19 mouse cellular contexts compared by ENCODE assay signal in genomic region chr1:87648657-87649056, GRCm38 (mm10). TPM values are rescaled to one million over a fixed set of nuclear protein-coding genes. Genes with fewer than 3 reads are reported as not detected.
A peak's percentile ranks its signal among the peaks of the same experiment; 100 is the strongest.
DNase-seq lines count a peak whose midpoint lies in the region; ATAC-seq and TF ChIP-seq lines count a peak whose summit lies in the region.
"Had no signal": no experiment of that assay in that cellular context is flagged by ENCODE, and none has a peak within 500 bp of the region (broad histone marks: within the 10 kb centered on the region; RNA-seq: fewer than 3 reads in every experiment).

No protein-coding gene starts in this region.

- H3K27me3 ChIP-seq in liver, embryonic 11.5 days (replicated peaks; ENCODE audit: control insufficient read depth, insufficient read depth, low read length) = no peaks in the 10 kb centered on the region
- H3K27me3 ChIP-seq in liver, embryonic 16.5 days (ENCODE audit: control insufficient read depth, insufficient read depth, low read depth, low read length) = no peaks in the 10 kb centered on the region
- no peaks in the 10 kb centered on the region for H3K27me3 ChIP-seq in midbrain, embryonic 11.5 days (ENCODE audit: control insufficient read depth, insufficient read depth, low read length)
- no peaks in the 10 kb centered on the region for H3K27me3 ChIP-seq in hindbrain, postnatal 0 days (ENCODE audit: insufficient read depth, low read length)
- H3K27me3 ChIP-seq: forebrain, embryonic 13.5 days; heart, embryonic 15.5 days; limb, embryonic 15.5 days; midbrain, embryonic 13.5 days had no signal

- no peak overlapping the region for H3K4me2 ChIP-seq in liver, embryonic 11.5 days
- 0 out of 2 replicates have a peak overlapping the region, but pooled peaks have one; percentile 22 for H3K4me2 ChIP-seq in liver, embryonic 16.5 days (ENCODE audit: low read depth, low read length)
- H3K4me2 ChIP-seq in midbrain, embryonic 11.5 days = no peak overlapping the region
- no peak overlapping the region for H3K4me2 ChIP-seq in hindbrain, postnatal 0 days (ENCODE audit: low read depth, low read length)
- H3K4me2 ChIP-seq: forebrain, embryonic 13.5 days; heart, embryonic 15.5 days; limb, embryonic 15.5 days; midbrain, embryonic 13.5 days had no signal

- no peak for TF ChIP-seq POLR2A in cortical plate, adult 2 months (IDR thresholded peaks at IDR 0.05; ENCODE audit: extremely low read depth, insufficient read depth, low read length)

- H3K4me1 ChIP-seq in liver, embryonic 11.5 days (replicated peaks; ENCODE audit: control insufficient read depth, insufficient read depth, low read length) = peaks cover 42% of the 10 kb centered on the region
- H3K4me1 ChIP-seq in ES-E14 (ENCODE audit: control insufficient read depth in 2 of 2, insufficient read depth in 2 of 2, low read length in 2 of 2, poor library complexity in 1 of 2) = peaks cover 1 to 10% of the 10 kb centered on the region in 2 experiments; a peak in 2 of 4 replicates
- no peaks in the 10 kb centered on the region for H3K4me1 ChIP-seq in cortical plate, adult 2 months (ENCODE audit: control insufficient read depth, insufficient read depth, low read length)
- H3K4me1 ChIP-seq in liver, embryonic 16.5 days (ENCODE audit: control insufficient read depth, low read depth, low read length) = peaks cover 46% of the 10 kb centered on the region
- no peaks in the 10 kb centered on the region for H3K4me1 ChIP-seq in midbrain, embryonic 11.5 days (ENCODE audit: control insufficient read depth, insufficient read depth, low read length)
- no peaks in the 10 kb centered on the region for H3K4me1 ChIP-seq in hindbrain, postnatal 0 days (ENCODE audit: insufficient read depth, low read length)
- H3K4me1 ChIP-seq: forebrain, embryonic 13.5 days; hindbrain, embryonic 10.5 days; limb, embryonic 15.5 days; midbrain, embryonic 13.5 days had no signal

- no peak for ATAC-seq in liver, embryonic 11.5 days (replicated peaks; ENCODE audit: low FRiP score)
- ATAC-seq in liver, embryonic 16.5 days (ENCODE audit: low read depth) = peak; percentile 84
- ATAC-seq in midbrain, embryonic 11.5 days (ENCODE audit: low FRiP score) = no peak
- ATAC-seq in hindbrain, postnatal 0 days = no peak
- ATAC-seq: forebrain, embryonic 13.5 days; midbrain, embryonic 13.5 days had no signal

- H3K9me3 ChIP-seq in liver, embryonic 11.5 days (ENCODE audit: control insufficient read depth, low read length) = no peaks in the 10 kb centered on the region
- H3K9me3 ChIP-seq in ES-E14 (ENCODE audit: control insufficient read depth, insufficient read depth, low read depth, low read length) = no peaks in the 10 kb centered on the region
- H3K9me3 ChIP-seq in liver, embryonic 16.5 days (replicated peaks; ENCODE audit: control insufficient read depth, low read length) = no peaks in the 10 kb centered on the region
- H3K9me3 ChIP-seq in midbrain, embryonic 11.5 days (ENCODE audit: control insufficient read depth, low read length) = no peaks in the 10 kb centered on the region
- H3K9me3 ChIP-seq in hindbrain, postnatal 0 days (ENCODE audit: low read length) = no peaks in the 10 kb centered on the region
- H3K9me3 ChIP-seq: forebrain, embryonic 13.5 days; heart, embryonic 15.5 days; hindbrain, embryonic 10.5 days; limb, embryonic 15.5 days; midbrain, embryonic 13.5 days had no signal

- no peaks in the 10 kb centered on the region for H3K36me3 ChIP-seq in liver, embryonic 11.5 days (ENCODE audit: control insufficient read depth, insufficient read depth, low read length)
- H3K36me3 ChIP-seq in ES-E14 (ENCODE audit: control insufficient read depth, insufficient read depth, low read length, poor library complexity, severe bottlenecking) = no peaks in the 10 kb centered on the region
- H3K36me3 ChIP-seq in liver, embryonic 16.5 days (ENCODE audit: control insufficient read depth, insufficient read depth) = no peaks in the 10 kb centered on the region
- no peaks in the 10 kb centered on the region for H3K36me3 ChIP-seq in midbrain, embryonic 11.5 days (ENCODE audit: control insufficient read depth, insufficient read depth, low read length)
- no peaks in the 10 kb centered on the region for H3K36me3 ChIP-seq in hindbrain, postnatal 0 days (ENCODE audit: insufficient read depth, low read length)
- H3K36me3 ChIP-seq: heart, embryonic 15.5 days; hindbrain, embryonic 10.5 days; limb, embryonic 15.5 days; midbrain, embryonic 13.5 days had no signal

- in situ Hi-C loops in ES-E14 (cut with MboI; ENCODE audit: low sequenced_read_pairs in 2 of 2, unreplicated experiment in 2 of 2) = no loop called here

- H3K27ac ChIP-seq in liver, embryonic 11.5 days (ENCODE audit: low read depth, low read length) = no peak overlapping the region
- no peak overlapping the region for H3K27ac ChIP-seq in ES-E14 (ENCODE audit: insufficient read depth, low read depth, low read length, poor library complexity, severe bottlenecking)
- H3K27ac ChIP-seq in cortical plate, adult 2 months (ENCODE audit: insufficient read depth, low read length) = 0 out of 2 replicates have a peak overlapping the region, but pooled peaks have one; percentile 37
- H3K27ac ChIP-seq in liver, embryonic 16.5 days (ENCODE audit: low read length) = peak overlapping the region; percentile 86
- no peak overlapping the region for H3K27ac ChIP-seq in midbrain, embryonic 11.5 days (ENCODE audit: low read depth, low read length)
- no peak overlapping the region for H3K27ac ChIP-seq in hindbrain, postnatal 0 days
- H3K27ac ChIP-seq: forebrain, embryonic 13.5 days; heart, embryonic 15.5 days; hindbrain, embryonic 10.5 days; limb, embryonic 15.5 days; midbrain, embryonic 13.5 days had no signal

- H3K9ac ChIP-seq in liver, embryonic 11.5 days (ENCODE audit: low read depth, low read length) = no peak overlapping the region
- no peak overlapping the region for H3K9ac ChIP-seq in ES-E14 (ENCODE audit: insufficient read depth, low read depth, low read length, poor library complexity, severe bottlenecking)
- no peak overlapping the region for H3K9ac ChIP-seq in liver, embryonic 16.5 days (ENCODE audit: low read depth, low read length)
- H3K9ac ChIP-seq in midbrain, embryonic 11.5 days (ENCODE audit: low read length) = no peak overlapping the region
- H3K9ac ChIP-seq in hindbrain, postnatal 0 days (replicated peaks; ENCODE audit: low read length) = no peak overlapping the region
- H3K9ac ChIP-seq: forebrain, embryonic 13.5 days; heart, embryonic 15.5 days; limb, embryonic 15.5 days; midbrain, embryonic 13.5 days had no signal

- TF ChIP-seq CTCF in cortical plate, adult 2 months (IDR thresholded peaks at IDR 0.05; ENCODE audit: extremely low read depth, insufficient read depth, low read length) = no peak
- TF ChIP-seq CTCF in hindbrain, postnatal 0 days (IDR thresholded peaks at IDR 0.05; ENCODE audit: low read depth) = no peak

- H3K4me3 ChIP-seq in liver, embryonic 11.5 days (ENCODE audit: low read depth, low read length) = no peak overlapping the region
- H3K4me3 ChIP-seq in ES-E14 (ENCODE audit: insufficient read depth in 1 of 2, low read depth in 1 of 2, low read length in 2 of 2, poor library complexity in 1 of 2, severe bottlenecking in 1 of 2) = no peak overlapping the region
- no peak overlapping the region for H3K4me3 ChIP-seq in cortical plate, adult 2 months (ENCODE audit: insufficient read depth, low read length)
- H3K4me3 ChIP-seq in liver, embryonic 16.5 days (ENCODE audit: low read depth, low read length) = no peak overlapping the region
- no peak overlapping the region for H3K4me3 ChIP-seq in midbrain, embryonic 11.5 days (ENCODE audit: low read depth, low read length)
- H3K4me3 ChIP-seq in hindbrain, postnatal 0 days (ENCODE audit: low read length) = no peak overlapping the region
- H3K4me3 ChIP-seq: forebrain, embryonic 13.5 days; heart, embryonic 15.5 days; hindbrain, embryonic 10.5 days; limb, embryonic 15.5 days; midbrain, embryonic 13.5 days; myocyte had no signal

- WGBS in liver, embryonic 11.5 days = 34% methylated on average over 7 of the region's 7 CpGs
- 15% methylated on average over 7 of the region's 7 CpGs for WGBS in liver, embryonic 16.5 days (ENCODE audit: insufficient replicate concordance)
- 74% methylated on average over 7 of the region's 7 CpGs for WGBS in midbrain, embryonic 11.5 days
- WGBS in hindbrain, postnatal 0 days = 75% methylated on average over 7 of the region's 7 CpGs

- DNase-seq in liver (peak; percentile 76), ES-E14 (ENCODE audit: low read depth, low spot score) (no peak)
- no peak for DNase-seq in liver, embryonic 11.5 days (ENCODE audit: low spot score)
- no peak for DNase-seq in midbrain, embryonic 11.5 days (ENCODE audit: low spot score, missing footprints)
- no peak for DNase-seq in adrenal gland, adult 8-10 months
- no peak for DNase-seq in hindbrain, postnatal 0 days (ENCODE audit: low spot score)
- DNase-seq: adrenal gland, adult 2 months; cerebellum, adult 9-10 months; embryo, embryonic 11 days; retina, postnatal 1 day; thymus, postnatal 14 days had no signal

TF ChIP-seq in ES-E14, 5 proteins besides CTCF, POLR2A, EP300 and RAD21:
- TF ChIP-seq MAFK (IDR thresholded peaks at IDR 0.05; ENCODE audit: insufficient read depth, low read depth, low read length) = peak; percentile 81; the same call in 1 of the 2 replicates
- no peak for TF ChIP-seq HCFC1 (IDR thresholded peaks at IDR 0.05; ENCODE audit: borderline replicate concordance, insufficient read depth, low read length)

RNA-seq across cellular contexts. Expression of gene Inpp5d, which starts 28.5 kb away (rescaled TPM):
- polyA plus RNA-seq in liver, embryonic 11.5 days (2014; fragmentation: Nextera tagmentation; extraction: Ambion mirVana) = 30.8 and 31.0 TPM in 2 replicates
- 39.5 and 52.4 TPM in 2 replicates for total RNA-seq in ES-E14 (2012; rRNA removed)
- polyA plus RNA-seq in cortical plate, adult 2 months (2012; rRNA removed) = 18.2 and 18.3 TPM in 2 replicates
- polyA plus RNA-seq in liver, embryonic 16.5 days (2015; fragmentation: Nextera tagmentation; extraction: Ambion mirVana) = 12.6 and 14.2 TPM in 2 replicates
- polyA plus RNA-seq in midbrain, embryonic 11.5 days (2014; fragmentation: Nextera tagmentation; extraction: Ambion mirVana) = 2.8 and 4.8 TPM in 2 replicates
- 10 to 100 TPM; 16.8 to 37.9 (median 21.4) TPM for total RNA-seq in adrenal gland, adult 8-10 months (2022)
- 7.4 and 20.1 TPM in 2 replicates for total RNA-seq in hindbrain, postnatal 0 days (2014; rRNA removed)
- 2.1 and 2.3 TPM in 2 replicates for polyA plus RNA-seq in hindbrain, postnatal 0 days (2015; fragmentation: Nextera tagmentation; extraction: Ambion mirVana)

Comparison
In these comparisons a context has a peak if more than half of its experiments do, and no peak if none do; other contexts are left out.
1. H3K27ac ChIP-seq: peak in cortical plate, adult 2 months (single experiment) and liver, embryonic 16.5 days (single experiment); none in liver, embryonic 11.5 days (single experiment), ES-E14 (single experiment), midbrain, embryonic 11.5 days (single experiment) and hindbrain, postnatal 0 days (single experiment).